8 mouse cellular contexts compared by ENCODE assay signal in the genomic region with DNA sequence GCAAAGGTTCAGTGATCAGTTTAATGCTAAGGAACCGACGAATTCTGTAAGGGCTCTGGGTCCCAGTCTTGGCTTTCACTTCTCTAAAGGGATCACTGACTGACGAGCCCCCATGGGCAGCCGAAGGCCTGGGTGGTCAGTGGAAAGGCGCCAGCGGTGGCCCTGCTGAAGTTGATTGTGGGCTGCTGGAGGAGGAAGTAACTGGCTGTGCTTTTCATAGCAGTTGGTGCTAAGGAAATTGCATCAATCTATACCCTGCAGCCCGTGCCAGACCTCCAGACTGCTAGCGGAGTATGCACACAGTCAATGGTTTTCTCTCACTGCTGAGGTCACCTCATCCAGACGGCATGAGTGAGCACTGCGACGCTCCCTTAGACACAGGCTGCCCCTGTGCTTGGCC. TPM values are rescaled to one million over a fixed set of nuclear protein-coding genes. Genes with fewer than 3 reads are reported as not detected.
A peak's percentile ranks its signal among the peaks of the same experiment; 100 is the strongest.
DNase-seq lines count a peak whose midpoint lies in the region; ATAC-seq lines count a peak whose summit lies in the region.

No protein-coding gene starts in this region.

- peaks cover 43% of the 10 kb centered on the region for H3K4me1 ChIP-seq in forebrain, embryonic 10.5 days
- peaks cover 23% of the 10 kb centered on the region for H3K4me1 ChIP-seq in hindbrain, embryonic 15.5 days (replicated peaks)
- peaks cover 22% of the 10 kb centered on the region for H3K4me1 ChIP-seq in lung, embryonic 15.5 days

- no peaks in the 10 kb centered on the region for H3K36me3 ChIP-seq in forebrain, embryonic 10.5 days (replicated peaks)
- no peaks in the 10 kb centered on the region for H3K36me3 ChIP-seq in hindbrain, embryonic 15.5 days
- H3K36me3 ChIP-seq in lung, embryonic 15.5 days: no peaks in the 10 kb centered on the region

- ATAC-seq in hindbrain, embryonic 15.5 days (ENCODE audit: low FRiP score, low read depth): 0 out of 2 replicates have a peak, but pooled peaks have one; percentile 16
- peak; percentile 31; the same call in 1 of the 2 replicates for ATAC-seq in lung, embryonic 15.5 days (ENCODE audit: borderline replicate concordance, extremely low read depth, low FRiP score, low TSS enrichment)
- peak; percentile 31 for ATAC-seq in neutrophil, adult 5-6 weeks (ENCODE audit: extremely low read depth, insufficient number of reproducible peaks, low FRiP score, poor library complexity, severe bottlenecking)

- peak; percentile 56 to 71 for DNase-seq in left cerebral cortex, postnatal 10 days (ENCODE audit: extremely low spot score in 1 of 2, low spot score in 2 of 2)
- no peak for DNase-seq in left cerebral cortex, postnatal 4 days
- DNase-seq in forebrain, embryonic 10.5 days (ENCODE audit: extremely low spot score, low spot score): no peak
- DNase-seq in cerebellum, adult 18-20 months: no peak
- no peak for DNase-seq in urinary bladder, adult 2 months (ENCODE audit: low spot score)

- 58% methylated on average over 11 of the region's 11 CpGs for WGBS in forebrain, embryonic 10.5 days
- WGBS in hindbrain, embryonic 15.5 days: 53% methylated on average over 11 of the region's 11 CpGs
- WGBS in lung, embryonic 15.5 days: 33% methylated on average over 11 of the region's 11 CpGs

- H3K4me2 ChIP-seq in hindbrain, embryonic 15.5 days: peak overlapping the region; percentile 84
- peak overlapping the region; percentile 99 for H3K4me2 ChIP-seq in lung, embryonic 15.5 days

- intact Hi-C loops in left cerebral cortex, postnatal 10 days (cut with DNase I): no loop called here
- intact Hi-C loops in left cerebral cortex, postnatal 4 days (cut with DNase I): no loop called here

- H3K27me3 ChIP-seq in forebrain, embryonic 10.5 days (ENCODE audit: poor library complexity, severe bottlenecking): peaks cover 60% of the 10 kb centered on the region
- peaks cover 5% of the 10 kb centered on the region; the same call in 1 of the 2 replicates for H3K27me3 ChIP-seq in hindbrain, embryonic 15.5 days
- H3K27me3 ChIP-seq in lung, embryonic 15.5 days: peaks cover 66% of the 10 kb centered on the region

- H3K9ac ChIP-seq in hindbrain, embryonic 15.5 days: no peak overlapping the region; the same call in 1 of the 2 replicates
- H3K9ac ChIP-seq in lung, embryonic 15.5 days: no peak overlapping the region

- H3K4me3 ChIP-seq in forebrain, embryonic 10.5 days: peak overlapping the region; percentile 73
- H3K4me3 ChIP-seq in hindbrain, embryonic 15.5 days: peak overlapping the region; percentile 56
- H3K4me3 ChIP-seq in lung, embryonic 15.5 days: peak overlapping the region; percentile 62

- no peaks in the 10 kb centered on the region for H3K9me3 ChIP-seq in forebrain, embryonic 10.5 days
- H3K9me3 ChIP-seq in hindbrain, embryonic 15.5 days: no peaks in the 10 kb centered on the region
- H3K9me3 ChIP-seq in lung, embryonic 15.5 days: no peaks in the 10 kb centered on the region

- H3K27ac ChIP-seq in forebrain, embryonic 10.5 days: no peak overlapping the region
- H3K27ac ChIP-seq in hindbrain, embryonic 15.5 days (replicated peaks): peak overlapping the region; percentile 23; the same call in 1 of the 2 replicates
- H3K27ac ChIP-seq in lung, embryonic 15.5 days: peak overlapping the region; percentile 51; the same call in 1 of the 2 replicates

RNA-seq across cellular contexts. Expression of a gene that starts 1.3 kb away (rescaled TPM):
- 10 to 100 TPM; 31.8 to 33.5 TPM for total RNA-seq in left cerebral cortex, postnatal 10 days (2021)
- total RNA-seq in left cerebral cortex, postnatal 4 days (2021): 10 to 100 TPM; 13.9 to 14.1 TPM
- 11.2 and 11.7 TPM in 2 replicates for polyA plus RNA-seq in forebrain, embryonic 10.5 days (2016; fragmentation: Nextera tagmentation; extraction: Ambion mirVana)
- polyA plus RNA-seq in hindbrain, embryonic 15.5 days (2015; fragmentation: Nextera tagmentation; extraction: Ambion mirVana): 11.7 and 11.8 TPM in 2 replicates
- 14.7 and 18.0 TPM in 2 replicates for polyA plus RNA-seq in lung, embryonic 15.5 days (2015; fragmentation: Nextera tagmentation; extraction: Ambion mirVana)
- total RNA-seq in neutrophil, adult 5-6 weeks (2017): 147 and 181 TPM in 2 replicates
- polyA plus RNA-seq in urinary bladder, adult 2 months (2012; rRNA removed): 15.2 and 21.4 TPM in 2 replicates

RNA-seq across cellular contexts. Expression of a gene that starts 4.5 kb away (rescaled TPM):
- total RNA-seq in left cerebral cortex, postnatal 10 days (2021): not detected
- not detected for total RNA-seq in left cerebral cortex, postnatal 4 days (2021)
- polyA plus RNA-seq in forebrain, embryonic 10.5 days (2016; fragmentation: Nextera tagmentation; extraction: Ambion mirVana): not detected in 2 replicates
- polyA plus RNA-seq in hindbrain, embryonic 15.5 days (2015; fragmentation: Nextera tagmentation; extraction: Ambion mirVana): not detected in 2 replicates
- polyA plus RNA-seq in lung, embryonic 15.5 days (2015; fragmentation: Nextera tagmentation; extraction: Ambion mirVana): not detected in 2 replicates
- total RNA-seq in neutrophil, adult 5-6 weeks (2017): not detected in 2 replicates
- polyA plus RNA-seq in urinary bladder, adult 2 months (2012; rRNA removed): not detected in 2 replicates

RNA-seq across cellular contexts. Expression of a gene that starts 30.8 kb away (rescaled TPM):
- 100 to 1,000 TPM; 135 to 138 TPM for total RNA-seq in left cerebral cortex, postnatal 10 days (2021)
- total RNA-seq in left cerebral cortex, postnatal 4 days (2021): 100 to 1,000 TPM; 130 to 133 TPM
- polyA plus RNA-seq in forebrain, embryonic 10.5 days (2016; fragmentation: Nextera tagmentation; extraction: Ambion mirVana): 56.6 and 60.7 TPM in 2 replicates
- polyA plus RNA-seq in hindbrain, embryonic 15.5 days (2015; fragmentation: Nextera tagmentation; extraction: Ambion mirVana): 90.5 and 93.8 TPM in 2 replicates
- polyA plus RNA-seq in lung, embryonic 15.5 days (2015; fragmentation: Nextera tagmentation; extraction: Ambion mirVana): 64.6 and 68.4 TPM in 2 replicates
- total RNA-seq in neutrophil, adult 5-6 weeks (2017): 115 and 116 TPM in 2 replicates
- 54.1 and 60.4 TPM in 2 replicates for polyA plus RNA-seq in urinary bladder, adult 2 months (2012; rRNA removed)

Comparison
In these comparisons a context has a peak if more than half of its experiments do, and no peak if none do; other contexts are left out.
1. DNase-seq: peak in left cerebral cortex, postnatal 10 days (2 of 2); none in left cerebral cortex, postnatal 4 days (single experiment), forebrain, embryonic 10.5 days (single experiment), cerebellum, adult 18-20 months (0 of 2) and urinary bladder, adult 2 months (single experiment).
2. Peak in every context shown above with its lines, with median percentiles within 50 percentile points of each other: H3K4me3 ChIP-seq and ATAC-seq.